Mouse (Mus musculus) limb, embryonic 10.5 days (tissue): ENCODE results near the gene Zfp658. TPM values are rescaled to one million over a fixed set of nuclear protein-coding genes. Genes with fewer than 3 reads are reported as not detected.

Experiments
- DNase-seq: peaks from one replicate; pipeline ENCODE4 v3.0.0-alpha.2; 2017; ENCODE audit warnings: low spot score
- H3K27ac ChIP-seq: fragments of 300-500 bp; sonication (generic); 2 replicates; pipeline ENCODE4 v1.5.1; 2016; ENCODE audit warnings: mild to moderate bottlenecking
- H3K27me3 ChIP-seq: fragments of 300-500 bp; sonication (generic); 2 replicates; pipeline ENCODE4 v1.6.1; 2016; ENCODE audit warnings: low read depth, mild to moderate bottlenecking; ENCODE audit not compliant: poor library complexity, severe bottlenecking
- H3K36me3 ChIP-seq: fragments of 300-500 bp; sonication (generic); 2 replicates; pipeline ENCODE4 v1.6.1; 2016; ENCODE audit warnings: mild to moderate bottlenecking, moderate library complexity
- H3K4me1 ChIP-seq: fragments of 300-500 bp; sonication (generic); 2 replicates; pipeline ENCODE4 v1.6.1; 2016
- H3K4me3 ChIP-seq: fragments of 300-500 bp; sonication (generic); 2 replicates; pipeline ENCODE4 v1.5.1; 2016; ENCODE audit warnings: mild to moderate bottlenecking, moderate library complexity
- H3K9me3 ChIP-seq: fragments of 300-500 bp; sonication (generic); replicated peaks from 2 replicates; pipeline ENCODE4 v1.6.1; 2016; ENCODE audit warnings: mild to moderate bottlenecking
- WGBS: fragments of 180-500 bp; shearing (Covaris S2); methylation state at CpG from one replicate; pipeline ENCODE4 v1.1.7; 2016; 5-methylcytosine and 5-hydroxymethylcytosine counted together
- polyA plus RNA-seq: library from polyadenylated mRNA; unstranded; fragments of >200 nt; fragmentation: Nextera tagmentation; extraction: Ambion mirVana; gene quantifications from 2 replicates; pipeline ENCODE4 v1.2.1, GENCODE M21; 2016

The Zfp658 gene
- polyA plus RNA-seq, 1 experiment from 2014 or later, result 5.4 TPM

DNA sequence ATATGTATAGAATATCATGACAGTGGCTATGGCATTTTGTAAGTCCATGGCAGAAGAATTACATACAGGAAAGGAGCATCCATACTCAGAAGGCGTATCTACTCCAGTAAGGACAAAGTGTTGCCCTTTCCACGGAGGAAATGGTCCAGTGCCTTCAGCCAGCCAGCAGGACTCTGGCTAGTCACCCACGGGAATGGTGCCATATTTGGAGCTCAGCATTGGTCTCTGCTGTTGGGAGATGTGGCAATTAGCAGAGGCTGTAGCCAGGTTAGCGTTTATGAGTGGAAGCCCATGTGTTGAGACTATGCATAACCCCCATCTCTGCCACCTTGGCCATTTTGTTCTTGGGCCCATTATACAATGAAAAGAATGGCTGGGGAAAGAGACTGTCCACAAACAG lies 13.8 kb upstream of the Zfp658 start:
- H3K9me3 ChIP-seq, result no peaks in the 10 kb centered on the region
- DNase-seq, result no peak
- H3K36me3 ChIP-seq, result no peaks in the 10 kb centered on the region
- H3K27ac ChIP-seq, result no peak overlapping the region
- WGBS, result 82% methylated on average over 4 of the region's 4 CpGs
- H3K4me1 ChIP-seq, result no peaks in the 10 kb centered on the region
- no peak overlapping the region for H3K4me3 ChIP-seq
- H3K27me3 ChIP-seq, result no peaks in the 10 kb centered on the region

DNA sequence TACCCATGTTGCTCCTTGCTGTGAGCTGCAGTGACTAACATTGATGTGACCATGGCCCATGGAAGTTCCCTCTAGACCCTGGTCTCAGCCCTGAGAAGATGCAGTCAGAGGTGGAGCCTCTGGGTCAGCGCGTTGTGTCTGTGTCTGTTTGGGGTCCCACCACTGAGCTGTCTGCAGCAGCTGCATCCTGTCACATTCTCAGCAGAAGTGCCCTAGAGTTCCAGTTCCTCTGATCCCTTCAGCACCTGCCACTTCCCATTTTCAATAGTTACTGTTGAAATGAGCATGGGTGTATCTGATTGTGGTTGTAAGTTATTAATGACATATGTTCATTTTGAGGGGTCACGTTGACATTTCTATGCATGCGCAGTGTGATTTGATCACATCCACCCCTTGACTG lies 8.9 kb upstream of the Zfp658 start:
- DNase-seq, result no peak
- H3K27me3 ChIP-seq, result no peaks in the 10 kb centered on the region
- WGBS, result 89% methylated on average over 4 of the region's 4 CpGs

DNA sequence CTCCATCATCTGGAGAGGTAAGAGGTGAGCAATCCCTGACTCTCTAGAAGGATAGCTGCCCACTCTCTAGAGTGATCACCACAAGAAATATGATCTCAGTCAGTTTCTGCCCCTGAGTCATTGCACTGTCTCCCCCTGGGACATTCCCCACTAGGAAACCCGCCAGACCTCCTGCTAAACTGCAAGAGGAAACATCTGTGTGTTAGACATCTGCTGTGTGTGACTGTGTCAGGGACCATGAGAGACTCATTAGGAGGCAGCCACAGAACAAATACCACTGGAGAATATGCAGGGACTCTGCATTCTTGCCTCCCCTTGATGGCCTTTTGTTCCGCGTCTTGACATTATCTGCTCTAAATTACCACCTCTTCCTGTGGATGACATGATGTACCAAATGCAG lies 7.5 kb upstream of the Zfp658 start:
- no peak overlapping the region for H3K4me3 ChIP-seq
- H3K4me1 ChIP-seq, result no peaks in the 10 kb centered on the region
- no peaks in the 10 kb centered on the region for H3K27me3 ChIP-seq
- no peak for DNase-seq
- H3K27ac ChIP-seq, result no peak overlapping the region
- H3K9me3 ChIP-seq, result no peaks in the 10 kb centered on the region
- no peaks in the 10 kb centered on the region for H3K36me3 ChIP-seq
- WGBS, result 57% methylated on average over 3 of the region's 3 CpGs

More for the DNA sequence above, 8.9 kb upstream of the Zfp658 start:
- Histone ChIP-seq H3K4me3 (no peak overlapping the region), H3K9me3 (no peaks in the 10 kb centered on the region), H3K27ac (no peak overlapping the region), H3K4me1 (no peaks in the 10 kb centered on the region), H3K36me3 (no peaks in the 10 kb centered on the region)

DNA sequence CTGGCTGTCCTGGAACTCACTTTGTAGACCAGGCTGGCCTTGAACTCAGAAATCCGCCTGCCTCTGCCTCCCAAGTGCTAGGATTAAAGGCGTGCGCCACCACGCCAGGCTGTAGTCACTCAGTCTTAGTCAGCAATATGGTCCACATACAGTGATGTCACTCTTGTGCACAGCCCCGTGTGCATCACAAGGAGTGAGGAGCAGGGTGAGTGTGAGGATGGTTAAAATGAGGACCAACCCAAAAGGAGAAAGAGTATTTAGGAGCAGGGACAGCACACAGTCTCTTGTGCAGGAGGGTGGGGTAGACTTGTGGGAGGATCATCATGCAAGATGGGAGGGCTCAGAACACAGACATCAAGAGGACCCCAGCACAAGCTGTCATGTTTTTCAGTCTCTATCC lies 6.7 kb upstream of the Zfp658 start:
- WGBS, result 89% methylated on average over 5 of the region's 5 CpGs
- H3K4me1 ChIP-seq, result no peaks in the 10 kb centered on the region
- no peaks in the 10 kb centered on the region for H3K9me3 ChIP-seq
- H3K36me3 ChIP-seq, result no peaks in the 10 kb centered on the region
- DNase-seq, result no peak
- H3K4me3 ChIP-seq, result no peak overlapping the region
- H3K27ac ChIP-seq, result no peak overlapping the region
- H3K27me3 ChIP-seq, result no peaks in the 10 kb centered on the region

DNA sequence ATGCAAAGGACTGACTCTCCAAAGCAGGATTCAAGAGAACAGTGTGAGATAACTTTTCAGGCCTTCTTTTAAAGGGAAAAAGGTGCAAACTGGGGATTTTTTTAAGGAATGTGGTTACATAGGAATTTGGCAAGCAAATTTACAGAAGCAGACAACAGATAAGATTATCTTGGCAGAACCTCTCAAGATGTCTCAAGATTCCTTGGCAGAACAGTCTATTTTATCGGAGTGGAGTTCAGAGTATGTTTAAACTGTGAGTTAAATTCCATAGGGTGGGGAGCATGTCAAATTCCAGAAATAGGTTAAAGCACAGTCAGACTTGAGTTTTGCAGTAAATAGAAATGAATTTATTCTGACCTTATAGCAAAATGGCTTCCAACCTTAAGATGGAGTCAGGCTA lies 5.2 kb upstream of the Zfp658 start:
- Histone ChIP-seq H3K4me3 (no peak overlapping the region), H3K4me1 (no peaks in the 10 kb centered on the region), H3K36me3 (no peaks in the 10 kb centered on the region), H3K27me3 (no peaks in the 10 kb centered on the region), H3K9me3 (no peaks in the 10 kb centered on the region), H3K27ac (no peak overlapping the region)
- WGBS, result 94% methylated on average over 1 of the region's 1 CpGs
- no peak for DNase-seq

DNA sequence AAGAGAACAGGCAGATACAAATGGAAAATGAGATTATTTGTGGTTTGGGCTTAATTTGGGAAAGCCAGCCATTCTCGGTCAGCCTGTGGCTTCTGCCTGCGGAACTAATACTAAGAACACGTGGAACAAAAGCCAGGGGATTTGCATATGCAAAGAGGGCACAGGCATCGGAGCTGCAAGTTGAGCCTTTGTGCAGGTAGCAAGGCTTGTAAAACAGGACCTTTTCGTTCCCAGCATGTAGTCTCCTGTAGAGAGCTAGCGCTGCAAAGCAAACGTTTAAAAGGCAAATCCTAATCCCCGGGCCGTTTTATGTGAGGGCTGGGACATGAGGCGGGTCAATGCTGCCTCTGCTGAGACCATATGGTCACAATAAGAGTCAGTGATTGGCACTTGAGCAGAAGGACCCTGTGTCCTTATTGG lies 605 bp downstream of the Zfp658 start:
- H3K27me3 ChIP-seq, result no peaks in the 10 kb centered on the region
- H3K9me3 ChIP-seq, result no peaks in the 10 kb centered on the region
- DNase-seq, result peak; percentile 48
- H3K4me1 ChIP-seq, result peaks cover 12% of the 10 kb centered on the region
- H3K36me3 ChIP-seq, result peaks cover 24% of the 10 kb centered on the region
- WGBS, result under 1% methylated on average over 10 of the region's 10 CpGs
- H3K27ac ChIP-seq, result peak overlapping the region; percentile 88
- H3K4me3 ChIP-seq, result peak overlapping the region; percentile 73

DNA sequence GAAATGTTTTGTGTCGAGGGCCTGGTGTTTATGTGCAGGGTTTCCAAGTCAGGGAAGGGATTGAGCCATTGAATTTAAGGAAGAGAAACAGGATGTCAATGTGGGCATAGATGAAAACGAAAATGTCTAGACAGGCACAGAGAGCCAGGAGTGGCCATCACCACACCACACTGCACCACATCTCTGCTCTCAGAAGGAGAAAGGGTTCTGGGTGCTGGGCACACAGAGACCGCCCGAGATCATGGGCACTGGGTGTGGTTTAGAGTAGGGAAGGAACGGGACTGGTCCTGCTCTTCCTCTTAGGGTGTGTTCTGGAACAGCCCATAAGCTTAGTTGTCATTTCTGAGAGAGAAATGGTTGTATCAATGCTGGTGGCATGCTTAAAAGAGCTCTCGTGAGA lies 1.2 kb downstream of the Zfp658 start:
- WGBS, result 71% methylated on average over 6 of the region's 6 CpGs
- Histone ChIP-seq H3K27ac (no peak overlapping the region), H3K4me3 (peak overlapping the region; percentile 73), H3K4me1 (peaks cover 12% of the 10 kb centered on the region), H3K27me3 (no peaks in the 10 kb centered on the region), H3K9me3 (no peaks in the 10 kb centered on the region), H3K36me3 (peaks cover 30% of the 10 kb centered on the region)
- DNase-seq, result no peak

DNA sequence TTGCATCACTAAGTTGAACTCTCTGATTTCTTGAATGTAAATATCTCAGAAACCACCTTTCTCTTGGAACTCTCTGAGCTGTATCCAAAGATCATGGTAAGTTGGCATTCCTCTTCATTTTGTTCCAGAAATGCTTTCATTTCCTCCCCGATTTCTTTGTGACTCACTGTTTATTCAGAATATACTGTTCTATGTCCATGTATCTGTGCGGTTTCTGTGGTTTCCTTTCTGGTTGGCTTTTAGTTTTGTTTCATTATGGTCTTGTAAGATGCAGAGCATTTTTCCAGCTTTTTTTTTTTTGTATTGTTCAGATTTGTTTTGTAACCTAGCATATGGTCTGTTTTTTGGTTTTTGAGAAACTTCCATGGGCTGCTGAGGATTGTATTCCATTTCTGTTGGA lies 9.2 kb downstream of the Zfp658 start:
- Histone ChIP-seq H3K4me3 (no peak overlapping the region), H3K36me3 (peaks cover 91% of the 10 kb centered on the region), H3K27ac (no peak overlapping the region), H3K27me3 (no peaks in the 10 kb centered on the region), H3K4me1 (no peaks in the 10 kb centered on the region), H3K9me3 (no peaks in the 10 kb centered on the region)
- 93% methylated on average over 2 of the region's 2 CpGs for WGBS
- no peak for DNase-seq

DNA sequence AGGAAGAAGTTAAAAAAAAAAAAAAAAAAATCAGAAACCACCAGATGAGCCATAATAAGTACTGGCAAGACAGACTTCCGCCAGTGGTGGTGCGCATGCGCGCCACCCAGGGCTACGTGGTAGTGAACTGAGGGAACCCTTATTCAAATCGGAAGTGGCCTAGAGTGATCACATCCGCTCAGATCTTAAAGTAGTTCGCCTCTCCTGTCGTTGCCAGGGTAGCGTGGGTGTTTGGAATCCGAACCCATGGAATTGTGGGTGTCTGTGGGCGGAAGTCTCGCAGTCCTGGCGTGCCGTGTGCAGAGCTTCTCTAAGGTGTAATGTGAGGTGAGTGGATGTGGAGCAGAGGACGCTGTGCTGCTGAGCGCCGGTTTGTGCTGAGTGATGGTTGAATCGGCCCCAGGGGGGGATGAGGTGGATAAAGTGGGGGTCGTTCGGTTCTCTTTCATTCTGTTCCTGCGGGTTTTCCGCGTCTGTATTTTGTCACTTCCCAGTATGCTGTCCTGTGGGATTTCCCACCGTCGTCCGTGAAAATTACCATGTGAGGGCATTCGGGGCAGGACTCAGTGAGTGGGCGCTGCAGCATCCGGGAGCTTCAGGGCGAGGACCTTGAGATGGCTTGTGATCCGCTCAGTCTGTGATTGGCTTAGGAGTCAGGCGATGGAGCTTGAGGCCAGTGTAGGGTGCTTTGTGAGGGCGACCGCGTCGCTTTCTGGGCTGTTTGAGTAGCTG lies 17.6 kb downstream of the Zfp658 start, which contains the start of gene Zfp719:
Gene Zfp719, plus strand, starts transcription at position 171 of the 732 bp plus-strand sequence.
- under 1% methylated on average over 37 of the region's 37 CpGs for WGBS
- Histone ChIP-seq H3K27me3 (no peaks in the 10 kb centered on the region), H3K4me3 (peak within 1 kb of the TSS; percentile 73), H3K36me3 (peaks cover 34% of the 10 kb centered on the region), H3K9me3 (no peaks in the 10 kb centered on the region), H3K4me1 (peaks cover 12% of the 10 kb centered on the region), H3K27ac (peak within 1 kb of the TSS; percentile 89)
- DNase-seq, result peak; percentile 89

DNA sequence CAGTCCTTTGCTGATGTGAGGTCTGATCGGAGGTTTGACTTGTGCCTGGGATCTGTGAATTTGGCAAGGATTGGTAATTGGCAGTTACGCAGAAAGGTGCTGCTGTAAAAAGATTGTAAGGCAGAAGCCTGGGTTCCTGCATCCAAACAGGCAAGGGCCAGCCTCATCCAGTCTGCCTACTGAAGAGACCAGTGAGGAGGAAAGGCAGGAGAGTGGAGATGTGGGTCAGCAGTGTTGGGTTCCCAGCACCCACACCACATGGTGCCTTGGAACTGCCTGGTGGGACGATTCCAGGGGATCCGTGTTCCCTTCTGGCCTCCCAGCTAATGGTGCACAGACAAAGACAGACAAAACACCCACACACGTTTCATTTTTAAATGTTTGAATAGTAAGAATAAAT lies 18.5 kb downstream of the Zfp658 start:
- Histone ChIP-seq H3K27me3 (no peaks in the 10 kb centered on the region), H3K27ac (peak overlapping the region; percentile 89), H3K36me3 (peaks cover 34% of the 10 kb centered on the region), H3K4me1 (peaks cover 12% of the 10 kb centered on the region), H3K9me3 (no peaks in the 10 kb centered on the region), H3K4me3 (peak overlapping the region; percentile 73)
- peak; percentile 32 for DNase-seq
- 77% methylated on average over 5 of the region's 5 CpGs for WGBS

DNA sequence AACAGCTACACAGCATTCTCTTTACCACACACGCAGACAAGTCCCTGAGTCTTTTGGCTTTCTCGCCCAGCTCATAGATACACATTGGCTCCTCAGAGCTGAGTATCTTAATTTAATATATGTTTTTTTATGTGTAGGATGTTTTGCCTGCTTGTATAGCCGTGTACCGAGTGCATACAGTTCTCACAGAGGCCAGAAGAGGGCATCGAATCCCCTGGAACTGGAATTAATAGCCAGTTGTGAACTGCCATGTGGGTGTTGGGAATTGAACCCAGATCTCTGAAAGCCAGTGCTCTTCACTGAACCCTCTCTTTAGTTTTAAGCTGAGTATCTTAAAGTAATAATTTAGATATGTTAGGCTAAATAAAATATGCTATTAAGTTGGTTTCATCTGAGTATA lies 22.7 kb downstream of the Zfp658 start:
- H3K27me3 ChIP-seq, result no peaks in the 10 kb centered on the region

DNA sequence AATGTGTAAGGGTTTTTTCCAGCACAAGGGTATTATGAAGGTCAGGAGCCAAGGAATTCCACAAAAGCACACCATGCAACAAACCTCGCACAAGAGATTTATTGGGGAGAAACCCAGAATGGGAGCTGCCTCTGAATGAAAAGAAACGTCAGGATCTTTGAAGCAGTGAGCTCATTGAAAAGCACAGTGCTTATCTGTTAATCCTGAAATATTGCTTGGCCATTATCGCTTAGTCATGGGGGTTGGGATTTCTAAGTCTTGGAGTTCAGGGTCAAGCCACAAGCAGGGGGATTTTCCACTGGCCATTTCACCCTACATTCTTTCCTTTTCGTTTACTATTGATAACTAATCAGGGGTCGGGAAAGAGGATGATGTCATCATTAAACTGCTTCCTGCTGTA lies 39.8 kb downstream of the Zfp658 start:
- no peak overlapping the region for H3K27ac ChIP-seq
- no peaks in the 10 kb centered on the region for H3K36me3 ChIP-seq
- no peak overlapping the region for H3K4me3 ChIP-seq
- no peaks in the 10 kb centered on the region for H3K27me3 ChIP-seq
- 59% methylated on average over 5 of the region's 5 CpGs for WGBS
- peaks cover 6% of the 10 kb centered on the region; the same call in 1 of the 2 replicates for H3K4me1 ChIP-seq
- no peaks in the 10 kb centered on the region for H3K9me3 ChIP-seq
- DNase-seq, result no peak

More for the DNA sequence above, 22.7 kb downstream of the Zfp658 start:
- Histone ChIP-seq H3K4me1 (peaks cover 12% of the 10 kb centered on the region), H3K27ac (no peak overlapping the region), H3K9me3 (no peaks in the 10 kb centered on the region), H3K36me3 (peaks cover 71% of the 10 kb centered on the region), H3K4me3 (no peak overlapping the region)
- DNase-seq, result no peak
- WGBS, result 93% methylated on average over 5 of the region's 5 CpGs

DNA sequence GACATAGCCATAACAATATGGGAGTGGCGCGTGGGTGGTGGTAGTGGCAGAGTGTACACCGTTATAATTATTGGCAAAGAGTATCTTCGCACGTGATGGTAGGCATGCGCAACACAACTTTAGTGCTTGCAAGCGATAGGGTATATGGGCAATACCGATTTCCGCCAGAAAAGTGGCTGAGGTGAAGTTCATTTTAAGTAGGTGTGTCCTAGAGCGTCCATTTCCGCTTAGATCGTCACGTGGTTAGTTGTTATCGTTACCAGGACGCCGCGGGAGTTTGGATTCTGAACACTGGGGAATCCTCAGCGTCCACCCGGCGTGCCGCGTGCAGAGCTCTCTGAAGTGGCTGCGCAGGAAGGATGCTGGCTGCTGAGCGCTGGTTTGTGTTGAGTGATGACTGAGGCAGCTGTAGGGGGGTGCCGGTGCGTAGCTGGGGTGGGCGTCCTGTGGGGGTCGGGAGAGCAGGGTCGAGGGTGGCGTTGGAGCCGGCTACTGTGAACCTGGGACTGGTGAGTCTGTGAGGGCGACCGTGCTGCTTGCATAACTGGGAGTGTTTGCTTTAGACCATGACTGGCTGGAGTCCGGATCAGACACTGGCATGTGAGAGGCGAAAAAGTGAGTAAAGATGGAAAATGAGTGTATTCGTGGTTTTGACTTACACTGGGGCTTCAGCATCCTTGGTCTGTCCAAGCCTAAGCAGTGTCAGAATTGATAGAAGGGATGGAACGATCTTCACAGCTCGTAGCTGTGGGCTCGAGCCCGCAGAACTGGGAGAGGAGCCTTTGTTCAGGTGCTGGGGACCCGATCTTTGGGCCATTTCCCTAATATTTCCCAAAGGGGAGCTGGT lies 45.1 kb downstream of the Zfp658 start, which contains the start of gene Zfp819:
Gene Zfp819, plus strand, starts transcription at position 274 of the 847 bp plus-strand sequence.
- Histone ChIP-seq H3K4me1 (peaks cover 12% of the 10 kb centered on the region), H3K27ac (peak within 1 kb of the TSS; percentile 62; the same call in 1 of the 2 replicates), H3K27me3 (no peaks in the 10 kb centered on the region), H3K36me3 (no peaks in the 10 kb centered on the region), H3K9me3 (no peaks in the 10 kb centered on the region), H3K4me3 (peak within 1 kb of the TSS; percentile 63)
- 18% methylated on average over 41 of the region's 41 CpGs for WGBS
- DNase-seq, result peak; percentile 73
